Mouse (Mus musculus) E14TG2a.4 (cell line): ENCODE results near the gene Fibin.

Source experiments
- H3K27me3 ChIP-seq: 2 replicates; pipeline ENCODE4 v1.6.1; 2014; ENCODE audit warnings: low read length, control low read depth; ENCODE audit not compliant: insufficient read depth
- H3K36me3 ChIP-seq: 2 replicates; pipeline ENCODE4 v1.6.1; 2014; ENCODE audit warnings: low read length, control low read depth; ENCODE audit not compliant: insufficient read depth
- H3K4me1 ChIP-seq: replicated peaks from 2 replicates; pipeline ENCODE4 v1.6.1; 2014; ENCODE audit warnings: low read depth, low read length, control low read depth
- H3K4me3 ChIP-seq: replicated peaks from 2 replicates; pipeline ENCODE4 v1.5.1; 2014; ENCODE audit warnings: mild to moderate bottlenecking, low read length
- H3K9me3 ChIP-seq: 2 replicates; pipeline ENCODE4 v1.6.1; 2014; ENCODE audit warnings: low read length, control low read depth
- CTCF ChIP-seq: conservative IDR thresholded peaks from 2 replicates; pipeline ENCODE4 v1.5.1; 2014; ENCODE audit warnings: low read length
- NANOG ChIP-seq: IDR thresholded peaks from 2 replicates; pipeline ENCODE4 v1.6.1; 2014; ENCODE audit warnings: borderline replicate concordance, low read length, mixed read lengths
- POU5F1 ChIP-seq: IDR thresholded peaks from 2 replicates; pipeline ENCODE4 v1.6.1; 2014; ENCODE audit warnings: low read length, borderline replicate concordance

Gene Fibin

GRCm38 (mm10) chr2:110362432-110363283, at the start of gene Fibin:
Gene Fibin, minus strand, starts transcription at chr2:110363183.
- Histone ChIP-seq H3K4me1 (peaks cover 6% of the 10 kb centered on the region; the same call in 1 of the 2 replicates), H3K27me3 (peaks cover 15% of the 10 kb centered on the region), H3K36me3 (no peaks in the 10 kb centered on the region), H3K4me3 (peak within 1 kb of the TSS; percentile 64), H3K9me3 (peaks cover 6% of the 10 kb centered on the region)
- TF ChIP-seq POU5F1 = no peak

DNA sequence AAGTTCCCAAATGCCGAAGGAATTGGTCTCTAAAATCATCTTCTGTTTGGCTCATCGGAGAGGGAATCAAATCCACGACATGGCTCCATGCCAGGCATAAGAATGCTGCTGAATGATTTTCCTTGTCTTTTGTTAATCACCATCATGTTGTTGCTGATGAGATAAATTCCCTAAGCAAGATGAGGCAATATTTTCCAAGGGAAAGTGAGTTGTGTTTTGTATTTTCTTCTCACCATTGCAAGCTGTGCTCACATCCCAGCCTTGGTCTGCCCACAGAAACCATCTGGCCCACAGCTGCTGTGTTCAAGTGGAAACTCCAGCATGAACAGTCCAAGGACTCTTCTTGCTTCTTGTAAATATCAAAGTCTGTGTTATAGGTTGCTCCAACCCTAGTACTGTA, 48.4 kb upstream of the Fibin start:
- no peak for TF ChIP-seq POU5F1
- TF ChIP-seq NANOG = no peak
- TF ChIP-seq CTCF = no peak
- Histone ChIP-seq H3K4me3 (no peak overlapping the region), H3K4me1 (no peaks in the 10 kb centered on the region), H3K36me3 (no peaks in the 10 kb centered on the region), H3K9me3 (no peaks in the 10 kb centered on the region), H3K27me3 (no peaks in the 10 kb centered on the region)

GRCm38 (mm10) chr2:110408757-110409156, 45.8 kb upstream of the Fibin start:
- Histone ChIP-seq H3K4me3 (no peak overlapping the region), H3K36me3 (no peaks in the 10 kb centered on the region), H3K27me3 (no peaks in the 10 kb centered on the region), H3K4me1 (no peaks in the 10 kb centered on the region), H3K9me3 (no peaks in the 10 kb centered on the region)
- TF ChIP-seq CTCF (no peak), NANOG (no peak), POU5F1 (no peak)

DNA sequence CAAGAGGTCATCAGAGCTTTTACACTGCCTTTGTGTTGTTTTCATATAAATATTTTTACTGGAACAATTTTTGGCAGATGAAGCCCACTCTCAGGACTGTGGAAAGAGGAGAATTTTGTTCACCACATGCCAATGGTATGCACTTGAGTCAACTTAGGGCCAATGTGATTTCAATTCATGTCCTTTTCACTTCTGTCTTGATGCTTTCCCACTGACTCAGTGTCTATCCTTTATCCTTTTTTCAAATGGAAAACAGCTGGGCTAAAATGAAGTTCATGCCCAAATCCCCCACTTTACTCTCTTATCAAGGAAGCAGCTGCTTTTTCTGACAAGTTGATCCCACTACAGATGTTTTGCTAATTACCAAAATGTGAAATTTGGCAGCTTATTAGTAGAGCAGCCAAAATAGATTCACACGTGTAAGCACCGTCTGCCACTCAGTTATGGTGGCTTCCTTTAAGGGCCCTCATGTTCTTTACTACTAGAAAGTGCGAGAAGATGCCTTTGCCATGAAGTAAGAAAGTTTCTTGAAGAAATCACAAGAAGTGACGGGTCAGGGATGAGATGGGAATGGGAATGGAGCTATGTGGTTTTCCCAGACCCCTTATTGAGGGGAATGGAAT, 29.8 kb upstream of the Fibin start:
- Histone ChIP-seq H3K9me3 (no peaks in the 10 kb centered on the region), H3K4me1 (no peaks in the 10 kb centered on the region), H3K27me3 (no peaks in the 10 kb centered on the region), H3K36me3 (no peaks in the 10 kb centered on the region), H3K4me3 (no peak overlapping the region)
- TF ChIP-seq NANOG (no peak), POU5F1 (no peak)

DNA sequence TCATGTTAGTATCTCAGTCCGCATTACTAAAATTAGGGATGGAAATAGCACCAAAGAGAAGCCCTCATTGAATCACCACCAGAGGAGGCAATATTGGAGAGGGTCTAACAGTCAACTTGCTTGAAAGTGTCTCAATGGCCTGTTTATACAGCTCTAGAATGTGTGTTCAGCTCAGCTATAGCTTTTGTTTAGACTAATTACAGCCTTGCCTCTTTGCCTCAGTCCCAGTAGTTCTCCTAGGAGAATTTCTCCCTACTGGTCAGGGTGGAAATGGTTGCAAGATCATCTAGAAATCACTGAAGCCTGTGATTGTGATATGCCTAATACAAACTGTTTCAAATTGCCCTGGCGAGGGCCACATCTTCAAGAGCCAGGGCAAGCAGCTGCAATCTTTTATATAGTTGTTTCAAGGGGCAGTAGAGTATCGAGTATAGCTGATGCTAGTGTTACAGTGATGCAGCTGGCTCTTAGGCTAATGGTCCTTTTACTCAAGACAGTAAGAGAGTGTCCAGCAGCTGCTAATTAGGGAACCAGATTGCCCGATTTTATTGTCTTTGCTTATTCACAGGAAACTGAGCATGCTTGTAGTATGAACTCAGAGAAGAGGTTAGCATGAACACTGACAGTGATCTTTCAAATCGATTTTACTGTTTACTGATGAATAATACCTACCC, 27.9 kb upstream of the Fibin start:
- TF ChIP-seq NANOG (no peak), POU5F1 (no peak), CTCF (no peak)
- no peaks in the 10 kb centered on the region for H3K9me3 ChIP-seq
- H3K36me3 ChIP-seq = no peaks in the 10 kb centered on the region
- no peaks in the 10 kb centered on the region for H3K27me3 ChIP-seq
- no peaks in the 10 kb centered on the region for H3K4me1 ChIP-seq
- H3K4me3 ChIP-seq = no peak overlapping the region

DNA sequence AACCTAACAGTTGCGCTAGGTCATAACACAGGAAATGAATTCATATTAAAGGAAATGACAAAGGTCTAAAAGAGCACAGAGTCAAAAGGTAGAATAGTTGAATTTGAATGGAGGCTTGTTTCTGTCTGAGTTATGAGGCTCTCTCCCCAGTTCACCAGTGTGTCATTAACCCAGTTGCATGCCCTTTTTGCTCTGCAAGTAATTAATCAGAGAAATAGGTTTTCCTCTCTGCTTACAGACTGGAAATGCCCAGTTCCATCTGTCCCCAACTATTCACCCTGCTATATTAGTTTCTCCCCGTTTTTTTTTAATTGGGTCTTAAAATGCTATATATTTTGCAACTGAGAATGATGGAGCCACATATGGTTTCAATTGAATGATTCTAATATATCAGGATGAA, 16.8 kb upstream of the Fibin start:
- no peaks in the 10 kb centered on the region for H3K4me1 ChIP-seq
- no peaks in the 10 kb centered on the region for H3K36me3 ChIP-seq
- H3K9me3 ChIP-seq = no peaks in the 10 kb centered on the region
- H3K27me3 ChIP-seq = no peaks in the 10 kb centered on the region
- no peak overlapping the region for H3K4me3 ChIP-seq
- TF ChIP-seq POU5F1 = no peak
- no peak for TF ChIP-seq NANOG
- TF ChIP-seq CTCF = no peak

DNA sequence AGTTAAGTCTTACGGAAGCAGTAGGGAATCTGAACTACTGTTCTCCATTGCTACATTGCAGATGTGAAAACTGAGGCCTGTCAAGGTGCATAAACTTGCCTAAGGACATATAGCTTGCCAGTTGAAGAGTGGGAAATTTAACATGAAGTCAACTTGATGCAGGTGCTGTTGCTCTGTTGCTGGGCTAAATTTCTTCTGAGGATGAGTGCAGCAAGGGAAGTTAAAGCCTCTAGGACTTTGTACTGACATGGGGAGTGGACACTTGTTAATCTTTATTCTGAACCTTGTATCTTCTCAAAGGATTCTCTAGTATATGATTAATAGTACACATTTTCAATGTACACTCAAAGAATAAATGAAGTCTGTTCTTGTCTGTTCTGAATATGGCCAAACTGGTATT, 13.7 kb upstream of the Fibin start:
- Histone ChIP-seq H3K36me3 (no peaks in the 10 kb centered on the region), H3K27me3 (no peaks in the 10 kb centered on the region), H3K9me3 (no peaks in the 10 kb centered on the region), H3K4me1 (no peaks in the 10 kb centered on the region), H3K4me3 (no peak overlapping the region)
- TF ChIP-seq CTCF = no peak
- TF ChIP-seq POU5F1 = no peak

- no peak for TF ChIP-seq CTCF
These were observed 12.5 kb upstream of the Fibin start for GRCm38 (mm10) chr2:110375475-110375874.

DNA sequence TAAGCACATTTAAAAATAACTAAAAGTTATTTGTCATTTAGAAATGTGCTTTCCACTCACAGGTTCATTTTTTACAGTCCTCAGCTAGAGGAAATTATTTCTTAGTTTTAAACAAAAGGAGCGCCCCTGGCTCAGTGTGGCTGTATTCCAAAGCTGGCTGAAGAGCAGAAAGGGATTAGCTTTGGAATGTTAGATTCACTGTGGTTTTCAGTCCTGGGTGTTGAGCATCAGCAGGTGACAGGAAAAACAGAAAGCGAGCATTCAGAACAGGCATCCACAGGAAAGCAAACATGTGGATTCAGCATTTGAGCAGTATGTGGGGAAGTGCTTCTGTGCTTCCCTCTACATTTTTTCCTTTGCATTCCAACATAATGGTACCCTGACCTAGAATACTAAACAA, 10.2 kb upstream of the Fibin start:
- H3K9me3 ChIP-seq = no peaks in the 10 kb centered on the region
- no peaks in the 10 kb centered on the region for H3K27me3 ChIP-seq
- H3K36me3 ChIP-seq = no peaks in the 10 kb centered on the region
- TF ChIP-seq POU5F1 (no peak), CTCF (no peak), NANOG (no peak)
- H3K4me3 ChIP-seq = no peak overlapping the region
- no peaks in the 10 kb centered on the region for H3K4me1 ChIP-seq

More at GRCm38 (mm10) chr2:110375475-110375874, 12.5 kb upstream of the Fibin start:
- no peaks in the 10 kb centered on the region for H3K9me3 ChIP-seq
- no peaks in the 10 kb centered on the region for H3K4me1 ChIP-seq
- no peaks in the 10 kb centered on the region for H3K36me3 ChIP-seq
- no peaks in the 10 kb centered on the region for H3K27me3 ChIP-seq
- H3K4me3 ChIP-seq = no peak overlapping the region
